Mouse (Mus musculus): Measurements from ENCODE around the gene Cyp2b10. TPM values are rescaled to one million over a fixed set of nuclear protein-coding genes. Genes with fewer than 3 reads are reported as not detected.

The Cyp2b10 gene
- polyA plus RNA-seq (2012; rRNA removed), result not detected in 2 replicates

GRCm38 (mm10) chr7:25897411-25897810 is at the start of gene Cyp2b10:
TSS of gene Cyp2b10 (plus strand) at chr7:25897620.
- 64% methylated on average over 6 of the region's 6 CpGs for WGBS
- Histone ChIP-seq H3K27me3 (ENCODE audit: control insufficient read depth, insufficient read depth, low read length) (no peaks in the 10 kb centered on the region; the same call in 1 of the 2 replicates), H3K4me3 (replicated peaks; ENCODE audit: insufficient read depth, low read depth, low read length) (no peak within 1 kb of the TSS), H3K4me1 (ENCODE audit: control insufficient read depth, insufficient read depth, low read length) (no peaks in the 10 kb centered on the region), H3K27ac (ENCODE audit: insufficient read depth, low read length) (no peak within 1 kb of the TSS)
- TF ChIP-seq CTCF (IDR thresholded peaks at IDR 0.05; ENCODE audit: borderline replicate concordance, insufficient read depth, low read depth, low read length) (no peak), POLR2A (IDR thresholded peaks at IDR 0.05; ENCODE audit: borderline replicate concordance, insufficient read depth, low read length) (no peak)
- no peak for DNase-seq

- H3K27me3 ChIP-seq (ENCODE audit: control insufficient read depth, insufficient read depth, low read length), result no peaks in the 10 kb centered on the region
- WGBS, result 10% methylated on average over 13 of the region's 13 CpGs
- H3K4me3 ChIP-seq (replicated peaks; ENCODE audit: insufficient read depth, low read depth, low read length), result peak overlapping the region; percentile 73
- no peaks in the 10 kb centered on the region for H3K4me1 ChIP-seq (ENCODE audit: control insufficient read depth, insufficient read depth, low read length)
- DNase-seq, result peak; percentile 73 to 82
- no peak overlapping the region for H3K27ac ChIP-seq (ENCODE audit: insufficient read depth, low read length)
- TF ChIP-seq CTCF (IDR thresholded peaks at IDR 0.05; ENCODE audit: borderline replicate concordance, insufficient read depth, low read depth, low read length) (peak; percentile 63), POLR2A (IDR thresholded peaks at IDR 0.05; ENCODE audit: borderline replicate concordance, insufficient read depth, low read length) (no peak)
Measured at GRCm38 (mm10) chr7:25847722-25848443, 49.5 kb upstream of the Cyp2b10 start.

- Histone ChIP-seq H3K27ac (ENCODE audit: insufficient read depth, low read length) (no peak overlapping the region), H3K4me3 (replicated peaks; ENCODE audit: insufficient read depth, low read depth, low read length) (peak overlapping the region; percentile 73), H3K27me3 (ENCODE audit: control insufficient read depth, insufficient read depth, low read length) (no peaks in the 10 kb centered on the region), H3K4me1 (ENCODE audit: control insufficient read depth, insufficient read depth, low read length) (no peaks in the 10 kb centered on the region)
- 17% methylated on average over 11 of the region's 11 CpGs for whole genome bisulfite sequencing
- DNase-seq, result peak in 1 of 2 experiments; percentile 11
- TF ChIP-seq CTCF (IDR thresholded peaks at IDR 0.05; ENCODE audit: borderline replicate concordance, insufficient read depth, low read depth, low read length), result no peak
- no peak for TF ChIP-seq POLR2A (IDR thresholded peaks at IDR 0.05; ENCODE audit: borderline replicate concordance, insufficient read depth, low read length)
Measured at GRCm38 (mm10) chr7:25848444-25848812, 49.0 kb upstream of the Cyp2b10 start.

GRCm38 (mm10) chr7:25855082-25855481 is 42.3 kb upstream of the Cyp2b10 start:
- no peaks in the 10 kb centered on the region for H3K27me3 ChIP-seq (ENCODE audit: control insufficient read depth, insufficient read depth, low read length)
- no peaks in the 10 kb centered on the region for H3K4me1 ChIP-seq (ENCODE audit: control insufficient read depth, insufficient read depth, low read length)
- 40% methylated on average over 8 of the region's 8 CpGs for WGBS
- no peak overlapping the region for H3K4me3 ChIP-seq (replicated peaks; ENCODE audit: insufficient read depth, low read depth, low read length)
- no peak overlapping the region for H3K27ac ChIP-seq (ENCODE audit: insufficient read depth, low read length)
- peak; percentile 10 to 29 for DNase-seq
- TF ChIP-seq CTCF (IDR thresholded peaks at IDR 0.05; ENCODE audit: borderline replicate concordance, insufficient read depth, low read depth, low read length), result peak; percentile 54
- TF ChIP-seq POLR2A (IDR thresholded peaks at IDR 0.05; ENCODE audit: borderline replicate concordance, insufficient read depth, low read length), result no peak

GRCm38 (mm10) chr7:25859962-25860870 is 37.2 kb upstream of the Cyp2b10 start:
- H3K4me3 ChIP-seq (replicated peaks; ENCODE audit: insufficient read depth, low read depth, low read length), result no peak overlapping the region
- no peak overlapping the region for H3K27ac ChIP-seq (ENCODE audit: insufficient read depth, low read length)
- WGBS, result 12% methylated on average over 9 of the region's 9 CpGs
- TF ChIP-seq POLR2A (IDR thresholded peaks at IDR 0.05; ENCODE audit: borderline replicate concordance, insufficient read depth, low read length), result no peak
- no peak; the same call in 1 of the 2 replicates for TF ChIP-seq CTCF (IDR thresholded peaks at IDR 0.05; ENCODE audit: borderline replicate concordance, insufficient read depth, low read depth, low read length)
- no peaks in the 10 kb centered on the region for H3K4me1 ChIP-seq (ENCODE audit: control insufficient read depth, insufficient read depth, low read length)
- H3K27me3 ChIP-seq (ENCODE audit: control insufficient read depth, insufficient read depth, low read length), result no peaks in the 10 kb centered on the region
- DNase-seq, result no peak

GRCm38 (mm10) chr7:25862365-25862764 is 35.1 kb upstream of the Cyp2b10 start:
- DNase-seq, result no peak
- WGBS, result 77% methylated on average over 2 of the region's 2 CpGs
- Histone ChIP-seq H3K27me3 (ENCODE audit: control insufficient read depth, insufficient read depth, low read length) (no peaks in the 10 kb centered on the region), H3K4me1 (ENCODE audit: control insufficient read depth, insufficient read depth, low read length) (no peaks in the 10 kb centered on the region), H3K27ac (ENCODE audit: insufficient read depth, low read length) (no peak overlapping the region), H3K4me3 (replicated peaks; ENCODE audit: insufficient read depth, low read depth, low read length) (no peak overlapping the region)
- TF ChIP-seq CTCF (IDR thresholded peaks at IDR 0.05; ENCODE audit: borderline replicate concordance, insufficient read depth, low read depth, low read length), result no peak
- no peak for TF ChIP-seq POLR2A (IDR thresholded peaks at IDR 0.05; ENCODE audit: borderline replicate concordance, insufficient read depth, low read length)

- no peaks in the 10 kb centered on the region for H3K27me3 ChIP-seq (ENCODE audit: control insufficient read depth, insufficient read depth, low read length)
- whole genome bisulfite sequencing, result 41% methylated on average over 3 of the region's 3 CpGs
- DNase-seq, result no peak
- H3K27ac ChIP-seq (ENCODE audit: insufficient read depth, low read length), result no peak overlapping the region
- H3K4me1 ChIP-seq (ENCODE audit: control insufficient read depth, insufficient read depth, low read length), result no peaks in the 10 kb centered on the region
- no peak overlapping the region for H3K4me3 ChIP-seq (replicated peaks; ENCODE audit: insufficient read depth, low read depth, low read length)
- TF ChIP-seq POLR2A (IDR thresholded peaks at IDR 0.05; ENCODE audit: borderline replicate concordance, insufficient read depth, low read length), result no peak
- TF ChIP-seq CTCF (IDR thresholded peaks at IDR 0.05; ENCODE audit: borderline replicate concordance, insufficient read depth, low read depth, low read length), result no peak
Measured at GRCm38 (mm10) chr7:25863756-25864155, 33.7 kb upstream of the Cyp2b10 start.

Data from cerebellum, adult 2 months (tissue).